Mouse (Mus musculus) embryonic fibroblast, embryonic 13.5 days (primary cell): Measurements from ENCODE around the gene Olfr876.

ENCODE experiments used
- CTCF ChIP-seq: IDR thresholded peaks from 2 replicates; pipeline ENCODE4 v1.5.1; 2011; ENCODE audit warnings: mild to moderate bottlenecking, control low read depth, low read length, moderate library complexity, borderline replicate concordance; ENCODE audit not compliant: insufficient read depth
- POLR2A ChIP-seq: IDR thresholded peaks from 2 replicates; pipeline ENCODE4 v1.6.1; 2011; ENCODE audit warnings: low read depth, mild to moderate bottlenecking, control low read depth, low read length, moderate library complexity

DNA sequence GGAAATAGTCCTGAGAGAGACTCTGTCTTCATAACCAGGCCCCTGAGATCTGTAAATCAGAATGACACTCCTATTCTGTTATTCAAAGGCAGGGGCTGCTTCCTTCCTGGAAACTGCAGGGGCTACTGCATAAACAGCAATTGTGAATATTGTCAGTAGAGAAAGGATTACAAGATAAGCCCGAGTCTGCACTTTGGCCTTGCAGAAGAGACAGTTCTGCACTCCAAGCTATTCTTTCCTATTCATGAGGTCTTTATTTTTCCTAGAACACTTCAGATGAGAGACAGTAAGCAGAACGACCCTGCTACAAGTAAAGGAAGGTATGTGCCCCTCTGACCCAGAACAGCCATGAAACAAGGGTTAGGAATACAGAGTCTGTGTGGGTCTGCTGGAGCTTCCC, 31.1 kb upstream of the Olfr876 start, which contains the start of gene Olfr875:
- TF ChIP-seq CTCF (no peak), POLR2A (no peak)
